Mouse (Mus musculus) hindbrain, postnatal 0 days (tissue): ENCODE data around the gene Cryl1. TPM values are rescaled to one million over a fixed set of nuclear protein-coding genes. Genes with fewer than 3 reads are reported as not detected.

Source experiments
- ATAC-seq: fragments of 200-750 bp; cut with Nextera tagmentation; 2 replicates; pipeline ENCODE4 v1.8.0; 2017; ENCODE audit warnings: mild to moderate bottlenecking, moderate TSS enrichment, moderate library complexity
- DNase-seq: peaks from one replicate; pipeline ENCODE4 v3.0.0-alpha.2; 2015; ENCODE audit warnings: low spot score
- H3K27ac ChIP-seq: fragments of 300-500 bp; sonication (generic); 2 replicates; pipeline ENCODE4 v1.5.1; 2014; ENCODE audit warnings: mild to moderate bottlenecking
- H3K27me3 ChIP-seq: fragments of 300-500 bp; sonication (generic); 2 replicates; pipeline ENCODE4 v1.6.1; 2014; ENCODE audit warnings: low read length, mixed read lengths; ENCODE audit not compliant: insufficient read depth
- H3K36me3 ChIP-seq: fragments of 300-500 bp; sonication (generic); 2 replicates; pipeline ENCODE4 v1.6.1; 2014; ENCODE audit warnings: low read length, mixed read lengths; ENCODE audit not compliant: insufficient read depth
- H3K4me1 ChIP-seq: fragments of 300-500 bp; sonication (generic); 2 replicates; pipeline ENCODE4 v1.6.1; 2014; ENCODE audit warnings: antibody characterized with exemption, low read length, mixed read lengths; ENCODE audit not compliant: insufficient read depth
- H3K4me2 ChIP-seq: fragments of 300-500 bp; sonication (generic); 2 replicates; pipeline ENCODE4 v1.6.1; 2014; ENCODE audit warnings: low read depth, mild to moderate bottlenecking, low read length, moderate library complexity, mixed read lengths
- H3K4me3 ChIP-seq: fragments of 300-500 bp; sonication (generic); 2 replicates; pipeline ENCODE4 v1.5.1; 2014; ENCODE audit warnings: low read length
- H3K9ac ChIP-seq: fragments of 300-500 bp; sonication (generic); replicated peaks from 2 replicates; pipeline ENCODE4 v1.6.1; 2014; ENCODE audit warnings: mild to moderate bottlenecking, low read length, moderate library complexity, mixed read lengths
- H3K9me3 ChIP-seq: fragments of 300-500 bp; sonication (generic); 2 replicates; pipeline ENCODE4 v1.6.1; 2016; ENCODE audit warnings: low read length, mixed read lengths
- CTCF ChIP-seq: IDR thresholded peaks from 2 replicates; pipeline ENCODE4 v1.5.1; 2016; ENCODE audit warnings: antibody characterized with exemption, control low read depth, low read depth
- WGBS: fragments of 180-500 bp; shearing (Covaris S2); extraction: QIAGEN DNeasy Blood & Tissue Kit; methylation state at CpG from one replicate; pipeline ENCODE4 v1.1.7; 2014; 5-methylcytosine and 5-hydroxymethylcytosine counted together
- polyA plus RNA-seq: library from polyadenylated mRNA; unstranded; fragments of >200 nt; fragmentation: Nextera tagmentation; extraction: Ambion mirVana; gene quantifications from 2 replicates; pipeline ENCODE4 v1.2.1, GENCODE M21; 2015
- total RNA-seq: library from RNA; depleted of rRNA; stranded (reverse); fragments of >200 nt; gene quantifications from 2 replicates; pipeline ENCODE4 v1.2.3, GENCODE M21; 2014; rRNA removed

Gene Cryl1
- total and polyA plus RNA-seq, 2 experiments from 2014 or later, result 16.0 to 19.3 TPM

GRCm38 (mm10) chr14:57259341-57259740 lies 139.0 kb downstream of the Cryl1 start:
- Histone ChIP-seq H3K9me3 (no peaks in the 10 kb centered on the region), H3K9ac (no peak overlapping the region), H3K4me1 (no peaks in the 10 kb centered on the region), H3K4me3 (no peak overlapping the region), H3K27me3 (no peaks in the 10 kb centered on the region), H3K27ac (no peak overlapping the region), H3K4me2 (no peak overlapping the region), H3K36me3 (no peaks in the 10 kb centered on the region)
- TF ChIP-seq CTCF, result no peak
- WGBS, result 86% methylated on average over 8 of the region's 8 CpGs
- ATAC-seq (no peak), DNase-seq (no peak)

- Histone ChIP-seq H3K4me2 (no peak overlapping the region), H3K4me1 (no peaks in the 10 kb centered on the region), H3K27ac (no peak overlapping the region), H3K27me3 (no peaks in the 10 kb centered on the region), H3K9ac (no peak overlapping the region), H3K9me3 (no peaks in the 10 kb centered on the region), H3K4me3 (no peak overlapping the region), H3K36me3 (no peaks in the 10 kb centered on the region)
- no peak for TF ChIP-seq CTCF
- ATAC-seq (no peak; the same call in 1 of the 2 replicates), DNase-seq (no peak)
- 49% methylated on average over 3 of the region's 3 CpGs for WGBS
Measured at GRCm38 (mm10) chr14:57248661-57249060, 149.7 kb downstream of the Cryl1 start.

GRCm38 (mm10) chr14:57246575-57246974 lies 151.8 kb downstream of the Cryl1 start:
- peak; percentile 7 for DNase-seq
- 76% methylated on average over 6 of the region's 6 CpGs for WGBS

GRCm38 (mm10) chr14:57242978-57243377 lies 155.4 kb downstream of the Cryl1 start:
- 92% methylated on average over 5 of the region's 5 CpGs for WGBS
- H3K27ac ChIP-seq, result no peak overlapping the region

More at GRCm38 (mm10) chr14:57246575-57246974, 151.8 kb downstream of the Cryl1 start:
- Histone ChIP-seq H3K9ac (no peak overlapping the region), H3K4me2 (no peak overlapping the region), H3K4me1 (no peaks in the 10 kb centered on the region), H3K27ac (no peak overlapping the region), H3K36me3 (no peaks in the 10 kb centered on the region), H3K9me3 (no peaks in the 10 kb centered on the region), H3K27me3 (no peaks in the 10 kb centered on the region), H3K4me3 (no peak overlapping the region)
- no peak for ATAC-seq
- no peak for TF ChIP-seq CTCF

GRCm38 (mm10) chr14:57235276-57235675 lies 163.1 kb downstream of the Cryl1 start:
- DNase-seq (no peak), ATAC-seq (no peak)
- Histone ChIP-seq H3K9ac (no peak overlapping the region), H3K27me3 (no peaks in the 10 kb centered on the region), H3K36me3 (no peaks in the 10 kb centered on the region), H3K27ac (no peak overlapping the region), H3K4me2 (no peak overlapping the region), H3K4me1 (no peaks in the 10 kb centered on the region), H3K4me3 (no peak overlapping the region), H3K9me3 (no peaks in the 10 kb centered on the region)
- 83% methylated on average over 11 of the region's 11 CpGs for WGBS
- TF ChIP-seq CTCF, result no peak

More at GRCm38 (mm10) chr14:57242978-57243377, 155.4 kb downstream of the Cryl1 start:
- no peak for TF ChIP-seq CTCF
- Histone ChIP-seq H3K9ac (no peak overlapping the region), H3K9me3 (no peaks in the 10 kb centered on the region), H3K36me3 (no peaks in the 10 kb centered on the region), H3K4me2 (no peak overlapping the region), H3K27me3 (no peaks in the 10 kb centered on the region), H3K4me3 (no peak overlapping the region), H3K4me1 (no peaks in the 10 kb centered on the region)
- DNase-seq (no peak), ATAC-seq (no peak)

- DNase-seq, result no peak
- Histone ChIP-seq H3K27me3 (no peaks in the 10 kb centered on the region), H3K9ac (no peak overlapping the region), H3K4me2 (no peak overlapping the region), H3K9me3 (no peaks in the 10 kb centered on the region), H3K4me3 (no peak overlapping the region), H3K4me1 (no peaks in the 10 kb centered on the region), H3K36me3 (no peaks in the 10 kb centered on the region), H3K27ac (no peak overlapping the region)
- no peak for ATAC-seq
- no peak for TF ChIP-seq CTCF
- 12% methylated on average over 4 of the region's 4 CpGs for WGBS
Measured at GRCm38 (mm10) chr14:57234711-57235110, 163.6 kb downstream of the Cryl1 start.

- WGBS, result 79% methylated on average over 6 of the region's 6 CpGs
- TF ChIP-seq CTCF, result no peak
Measured at GRCm38 (mm10) chr14:57230264-57231015, 167.9 kb downstream of the Cryl1 start.

More at GRCm38 (mm10) chr14:57230264-57231015, 167.9 kb downstream of the Cryl1 start:
- DNase-seq, result no peak
- Histone ChIP-seq H3K9ac (no peak overlapping the region), H3K36me3 (no peaks in the 10 kb centered on the region), H3K9me3 (no peaks in the 10 kb centered on the region), H3K27ac (no peak overlapping the region), H3K4me2 (no peak overlapping the region), H3K4me1 (no peaks in the 10 kb centered on the region), H3K4me3 (no peak overlapping the region), H3K27me3 (no peaks in the 10 kb centered on the region)
- no peak for ATAC-seq

Other genes with a start within 250 kb of the Cryl1 start
- 15.2 and 16.7 TPM in 2 replicates for gene Ift88, start 25.5 kb upstream of the Cryl1 start, total RNA-seq
- 16.3 and 18.4 TPM in 2 replicates for gene Ift88, start 25.5 kb upstream of the Cryl1 start, polyA plus RNA-seq
- 35.5 and 35.8 TPM in 2 replicates for gene Il17d, start 126.2 kb upstream of the Cryl1 start, total RNA-seq
- 5.9 and 6.1 TPM in 2 replicates for gene Il17d, start 126.2 kb upstream of the Cryl1 start, polyA plus RNA-seq
- gene Eef1akmt1, start 173.1 kb upstream of the Cryl1 start, total RNA-seq, result 21.6 and 32.9 TPM in 2 replicates
- 69.9 and 71.2 TPM in 2 replicates for gene Eef1akmt1, start 173.1 kb upstream of the Cryl1 start, polyA plus RNA-seq